Mouse (Mus musculus) adrenal gland, postnatal 25 days (tissue): ENCODE data around the gene Orai3. TPM values are rescaled to one million over a fixed set of nuclear protein-coding genes. Genes with fewer than 3 reads are reported as not detected.

Experiments
- DNase-seq: peaks from one replicate; pipeline ENCODE4 v3.0.0; 2021; ENCODE audit warnings: mixed read lengths
- total RNA-seq: library from RNA; stranded (reverse); gene quantifications from 2 replicates; pipeline ENCODE4 v1.2.3, GENCODE M21; 2021

Orai3 gene
- total RNA-seq, 1 experiment from 2014 or later: 37.2 TPM

DNA sequence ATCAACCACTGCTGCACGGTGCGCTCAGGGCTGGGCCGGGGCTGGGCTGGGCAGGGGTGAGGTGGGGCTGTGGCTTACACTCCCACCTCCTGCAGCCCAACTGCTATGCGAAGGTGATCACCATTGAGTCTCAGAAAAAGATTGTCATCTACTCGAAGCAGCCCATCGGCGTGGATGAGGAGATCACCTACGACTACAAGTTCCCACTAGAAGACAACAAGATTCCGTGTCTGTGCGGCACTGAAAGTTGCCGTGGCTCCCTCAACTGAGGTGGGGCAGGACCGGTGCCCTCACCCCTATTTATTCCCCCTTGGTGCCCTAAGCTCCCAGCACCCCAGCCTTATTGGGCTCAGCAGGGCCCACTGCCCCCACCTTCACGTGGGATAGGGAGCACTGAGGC, 29.6 kb downstream of the Orai3 start:
- no peak for DNase-seq

DNA sequence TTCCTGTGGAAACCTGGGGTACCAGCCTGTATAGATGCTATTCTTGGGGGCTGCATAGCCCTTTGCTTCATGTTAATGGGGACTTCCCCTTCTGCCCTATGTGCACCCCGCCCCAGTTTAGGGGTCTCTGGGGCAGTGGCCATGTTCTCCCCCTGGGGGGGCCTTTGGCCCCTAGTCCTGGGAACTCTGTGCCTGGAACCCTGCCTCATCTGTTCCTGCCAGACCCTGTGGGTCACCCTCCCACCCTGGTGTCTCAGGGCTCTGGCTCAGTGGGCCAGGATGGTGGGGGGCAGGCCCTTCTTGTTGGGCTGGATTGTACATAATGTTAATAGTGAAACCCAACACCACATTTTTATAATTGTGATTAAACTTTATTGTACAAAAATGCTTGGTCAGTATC, 30.1 kb downstream of the Orai3 start:
- no peak for DNase-seq

DNA sequence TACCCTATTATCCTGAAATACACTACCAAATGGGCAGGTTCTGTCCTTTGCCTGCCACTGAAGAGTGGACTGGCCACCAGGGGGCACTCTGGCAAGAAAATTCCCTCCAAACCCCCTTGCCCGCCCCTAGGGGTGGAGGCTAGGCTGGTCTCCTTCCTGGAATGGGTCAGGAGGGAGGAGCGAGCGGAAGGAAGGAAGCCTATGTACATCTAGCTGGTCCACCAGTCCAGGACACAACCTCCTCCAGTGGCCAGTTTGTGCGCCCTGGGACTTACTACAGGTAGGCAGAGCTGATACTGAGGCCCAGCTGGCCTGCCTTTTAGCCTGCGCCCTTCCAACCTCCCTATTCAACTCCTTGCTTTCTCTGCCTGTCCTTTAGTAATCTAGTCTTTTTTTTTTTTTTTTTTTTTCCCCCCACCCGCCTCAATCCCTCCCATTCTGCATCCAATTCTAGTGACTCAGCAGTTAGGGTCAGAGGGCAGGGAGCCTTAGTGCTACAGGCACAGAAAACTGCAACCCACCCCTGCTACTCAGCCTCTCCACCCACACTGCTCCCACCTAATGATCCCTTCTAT, 30.9 kb downstream of the Orai3 start, which contains the start of gene Hsd3b7:
TSS of gene Hsd3b7 (plus strand) at position 170 of the 575 bp plus-strand sequence.
- peak; percentile 95 for DNase-seq

DNA sequence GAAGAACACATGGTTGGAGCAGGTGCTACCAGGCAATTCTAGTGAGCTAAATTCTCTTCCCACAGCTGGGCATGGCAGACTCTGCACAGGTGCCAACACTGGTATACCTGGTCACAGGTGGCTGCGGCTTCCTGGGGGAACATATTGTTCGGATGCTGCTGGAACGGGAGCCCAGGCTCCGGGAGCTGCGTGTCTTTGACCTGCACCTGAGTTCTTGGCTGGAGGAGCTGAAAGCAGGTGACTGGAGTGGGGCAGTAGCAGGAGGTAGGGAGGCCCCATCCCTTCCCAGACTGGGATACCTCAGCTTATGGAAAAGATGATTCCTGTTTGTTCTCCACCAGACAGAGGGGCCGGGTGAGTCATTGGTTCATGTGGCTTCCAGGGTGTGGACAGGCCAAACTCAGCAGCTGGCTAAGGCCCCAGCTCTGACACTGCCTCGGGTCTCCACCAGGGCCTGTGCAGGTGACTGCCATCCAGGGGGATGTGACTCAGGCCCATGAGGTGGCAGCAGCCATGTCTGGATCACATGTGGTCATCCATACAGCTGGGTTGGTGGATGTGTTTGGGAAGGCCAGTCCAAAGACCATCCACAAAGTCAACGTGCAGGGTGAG, 31.5 kb downstream of the Orai3 start:
- no peak for DNase-seq

DNA sequence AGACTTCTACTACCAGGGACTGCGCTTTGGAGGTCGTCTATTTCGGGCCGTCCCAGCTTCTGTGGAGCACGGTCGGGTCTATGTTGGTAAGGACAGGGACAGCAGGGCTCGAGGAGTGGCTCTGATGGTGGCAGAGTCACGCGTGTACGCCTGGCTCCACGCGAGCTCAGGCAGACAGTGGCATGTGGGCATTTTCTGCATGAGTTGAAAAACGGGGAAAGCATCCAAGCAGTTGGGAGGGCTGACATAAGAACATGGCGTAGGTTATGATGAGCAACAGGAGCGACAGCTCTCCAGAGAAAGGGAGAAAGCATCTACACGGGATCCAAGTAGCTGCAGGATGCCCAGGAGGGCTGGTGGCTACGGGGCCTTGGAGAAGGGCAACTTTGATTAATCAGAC, 32.7 kb downstream of the Orai3 start:
- no peak for DNase-seq

GRCm38 (mm10) chr7:127808821-127809220, 39.2 kb downstream of the Orai3 start:
- no peak for DNase-seq

DNA sequence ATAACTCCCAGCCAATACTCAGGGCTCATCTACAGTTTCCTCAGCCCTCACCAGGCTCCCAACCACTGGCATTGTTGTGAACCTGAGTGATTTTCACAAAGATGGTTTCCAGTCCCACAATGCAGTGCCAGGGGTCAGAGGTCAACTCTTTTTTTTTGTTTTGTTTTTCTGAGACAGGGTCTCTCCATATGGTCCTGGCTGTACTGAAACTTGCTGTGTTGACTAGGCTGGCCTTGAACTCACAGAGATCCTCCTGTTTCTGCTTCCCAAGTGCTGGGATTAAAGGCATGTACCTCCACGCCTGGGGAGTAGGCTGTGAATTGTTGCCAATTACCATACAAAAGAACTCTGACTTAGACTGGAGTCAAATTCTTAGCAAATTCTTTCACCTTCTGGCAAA, 40.2 kb downstream of the Orai3 start:
- DNase-seq: no peak

DNA sequence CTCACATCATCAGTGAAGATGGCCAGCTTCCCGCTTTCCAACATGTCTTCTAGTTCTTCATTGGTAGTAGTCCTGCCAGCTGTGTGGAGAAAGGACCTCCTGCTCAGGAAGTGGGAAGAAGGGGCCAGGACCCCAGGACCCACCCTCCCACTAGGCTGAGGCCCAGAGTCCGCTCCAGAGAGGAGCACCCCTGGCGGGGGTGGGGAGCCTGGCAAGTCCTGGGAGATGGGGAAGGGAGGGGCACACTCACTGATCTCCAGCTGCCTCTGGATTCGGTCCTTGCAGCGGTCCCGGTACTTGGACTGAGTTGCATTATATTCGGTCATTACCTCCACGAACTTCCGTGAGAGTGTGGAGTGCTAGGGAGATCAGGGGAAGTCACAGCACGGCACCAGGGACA, 41.0 kb downstream of the Orai3 start:
- DNase-seq: no peak

DNA sequence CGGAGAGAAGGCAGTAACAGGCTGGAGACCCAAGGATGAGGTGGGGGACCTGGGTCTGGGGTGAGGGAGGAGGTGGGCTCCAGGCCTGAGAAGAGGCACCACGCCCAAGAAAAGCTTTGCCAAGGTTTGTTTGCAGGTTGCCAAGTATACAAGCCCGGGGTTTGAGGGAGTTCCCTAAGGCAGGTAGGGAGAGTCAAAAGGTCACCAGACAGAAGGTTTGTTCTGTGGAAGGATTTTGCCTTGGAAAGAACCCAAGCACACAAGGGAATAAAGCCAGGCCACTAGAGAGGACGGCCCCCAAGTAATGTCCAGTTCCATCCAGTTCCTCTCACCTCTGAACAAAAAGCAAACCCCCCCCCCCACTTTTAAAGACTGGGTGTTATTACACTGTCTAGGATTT, 41.6 kb downstream of the Orai3 start:
- DNase-seq: no peak

- DNase-seq: peak; percentile 47
Measured at GRCm38 (mm10) chr7:127812292-127812691, 42.7 kb downstream of the Orai3 start.

- no peak for DNase-seq
Measured at GRCm38 (mm10) chr7:127813821-127814220, 44.2 kb downstream of the Orai3 start.

DNA sequence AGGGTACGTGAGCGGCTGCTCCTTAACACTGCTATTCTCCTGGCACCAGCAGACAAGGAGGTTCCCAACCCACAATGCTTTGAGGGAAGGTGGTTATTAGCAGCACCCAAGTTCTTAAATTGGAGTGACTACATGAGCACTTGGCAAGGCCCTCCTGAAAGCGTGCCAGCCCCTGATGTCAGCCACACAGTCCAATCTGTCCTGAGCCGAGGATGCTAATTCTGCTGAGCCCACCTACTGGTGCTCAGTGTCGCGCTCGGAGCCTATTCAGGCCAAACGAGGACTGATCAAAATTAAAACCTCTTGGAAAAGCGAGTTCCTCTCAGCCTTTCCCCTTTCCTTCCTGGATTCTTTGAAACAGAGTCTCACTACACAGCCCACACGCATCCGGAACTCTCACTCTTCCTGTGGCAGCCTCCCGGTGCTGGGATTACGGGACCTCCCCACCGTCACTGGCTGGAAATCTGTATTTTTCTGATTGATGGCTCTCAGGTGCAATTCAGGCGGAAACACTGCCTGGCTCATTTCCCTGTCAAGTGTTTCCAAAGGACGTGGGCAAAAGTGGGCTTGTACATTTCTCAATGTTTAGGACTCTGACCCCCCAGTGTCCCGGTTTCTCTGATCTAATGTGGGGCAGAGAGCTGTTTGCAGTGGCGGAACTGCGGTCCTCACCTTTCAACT, 44.8 kb downstream of the Orai3 start:
- peak; percentile 69 for DNase-seq

GRCm38 (mm10) chr7:127815116-127815665, 45.6 kb downstream of the Orai3 start:
- no peak for DNase-seq

- DNase-seq: peak; percentile 30
Measured at GRCm38 (mm10) chr7:127815954-127816821, 46.6 kb downstream of the Orai3 start.

DNA sequence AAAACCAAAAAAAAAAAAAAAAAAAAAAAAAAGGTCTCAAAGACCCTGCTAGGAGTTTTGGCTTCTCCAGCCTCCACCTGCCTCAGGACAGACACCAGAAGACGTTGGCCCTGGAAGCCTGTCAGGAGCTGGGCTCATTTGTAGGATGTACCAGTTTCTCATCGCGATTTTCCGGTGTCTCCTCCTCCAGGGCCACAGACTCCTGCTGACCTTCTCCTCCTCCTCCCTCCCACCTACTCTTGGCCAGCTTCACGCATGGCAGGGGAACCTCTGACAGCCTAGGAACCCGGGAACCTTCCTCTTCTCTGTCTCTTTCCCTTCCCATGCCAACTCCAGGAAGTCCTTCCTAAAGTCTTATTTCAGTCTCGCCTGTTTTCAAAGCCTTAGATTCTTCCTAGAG, 47.4 kb downstream of the Orai3 start:
- no peak for DNase-seq

GRCm38 (mm10) chr7:127817776-127818175, 48.2 kb downstream of the Orai3 start:
- no peak for DNase-seq

DNA sequence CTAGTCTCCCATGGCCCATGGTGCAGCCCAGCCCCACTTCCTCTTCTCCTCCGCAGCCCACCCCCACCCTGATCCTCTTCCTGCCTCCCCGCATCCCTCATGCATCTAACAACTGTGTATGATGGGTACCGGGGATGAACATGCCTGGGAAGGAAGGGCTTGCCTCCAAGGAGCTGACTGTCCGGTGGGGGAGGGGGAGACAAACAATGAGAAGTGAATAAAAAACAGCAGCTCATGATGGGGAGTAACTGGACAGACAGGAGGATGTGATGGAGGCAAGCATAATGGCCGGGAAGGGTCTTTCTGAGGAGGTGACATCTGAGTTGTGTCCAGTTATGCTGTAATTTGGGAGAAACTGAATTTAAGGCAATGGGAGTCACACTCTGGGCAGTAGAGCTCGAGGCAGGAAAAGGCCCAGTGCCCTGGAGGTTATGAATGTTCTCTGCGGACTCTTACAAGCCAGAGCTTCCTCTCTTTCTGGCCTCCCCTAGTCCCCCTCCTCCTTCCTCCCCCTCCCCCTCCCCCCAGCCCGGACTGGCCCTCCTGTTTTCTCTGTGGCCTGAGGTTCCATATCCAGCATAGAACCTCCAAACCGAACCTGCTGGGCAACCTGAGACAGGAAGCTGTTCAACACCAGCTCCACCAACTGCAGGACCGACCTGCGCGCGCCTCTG, 51.4 kb downstream of the Orai3 start:
- no peak for DNase-seq

GRCm38 (mm10) chr7:127822494-127822893, 52.9 kb downstream of the Orai3 start:
- DNase-seq: no peak

DNA sequence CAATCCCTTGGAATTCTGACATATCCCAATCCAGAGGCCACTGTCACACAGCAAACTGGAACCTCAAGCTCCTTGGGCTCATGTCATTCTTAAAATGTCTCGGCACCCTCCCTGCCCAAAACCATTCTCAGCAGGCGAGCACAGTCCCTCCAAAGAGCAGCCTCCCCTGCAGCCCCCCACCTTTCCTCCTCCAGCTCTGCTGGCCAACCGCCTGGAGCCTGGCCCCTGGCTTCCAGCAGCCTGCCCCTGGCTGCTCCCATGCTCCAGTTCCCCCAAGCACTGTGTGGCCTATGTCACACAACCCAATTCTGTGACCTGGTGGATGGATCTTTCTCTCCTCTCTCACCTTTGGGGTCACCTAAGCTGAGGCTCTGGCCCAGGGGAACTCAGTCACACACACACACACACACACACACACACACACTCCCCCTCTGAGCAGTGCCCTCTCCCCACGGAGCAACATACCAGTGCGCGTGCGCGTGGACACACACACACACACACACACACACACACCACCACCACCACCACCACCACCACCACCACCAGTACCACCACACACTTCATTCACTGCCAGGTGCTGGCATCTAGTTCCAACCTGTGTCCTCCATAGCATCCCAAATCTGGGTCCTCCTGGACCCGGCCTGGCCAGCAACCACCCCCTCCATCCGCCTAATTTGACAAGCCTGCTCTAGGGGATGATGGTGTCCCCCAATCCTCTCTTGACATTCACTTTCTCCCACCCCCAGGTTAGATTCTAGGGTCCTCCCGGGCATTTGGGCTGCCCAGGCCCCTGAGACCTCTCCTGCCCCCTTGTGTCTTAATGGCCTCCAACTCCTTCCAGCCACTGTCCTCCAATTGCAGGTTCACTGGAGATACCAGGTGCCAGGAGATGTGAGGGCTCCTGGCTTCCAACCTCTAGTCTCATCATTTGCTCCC, 53.9 kb downstream of the Orai3 start:
- no peak for DNase-seq

GRCm38 (mm10) chr7:127824176-127824871, 54.7 kb downstream of the Orai3 start, which contains the start of the genes Stx4a and Stx1b:
Gene Stx4a (plus strand): TSS chr7:127824294.
Gene Stx1b (minus strand): TSS chr7:127824549.
- peak; percentile 38 for DNase-seq
